Mouse (Mus musculus) neural tube, embryonic 11.5 days (tissue): ENCODE measurements around the gene Arid5b. TPM values are rescaled to one million over a fixed set of nuclear protein-coding genes. Genes with fewer than 3 reads are reported as not detected.

Source experiments
- ATAC-seq: fragments of 200-750 bp; cut with Nextera tagmentation; 2 replicates; pipeline ENCODE4 v1.8.0; 2017; ENCODE audit warnings: moderate number of reproducible peaks, mild to moderate bottlenecking, moderate TSS enrichment, moderate library complexity; ENCODE audit not compliant: insufficient read depth, low FRiP score, low TSS enrichment
- DNase-seq: peaks from one replicate; pipeline ENCODE4 v3.0.0-alpha.2; 2015; ENCODE audit warnings: low spot score
- H3K27ac ChIP-seq: fragments of 300-500 bp; sonication (generic); 2 replicates; pipeline ENCODE4 v1.5.1; 2014; ENCODE audit warnings: low read depth, mild to moderate bottlenecking, low read length
- H3K27me3 ChIP-seq: fragments of 300-500 bp; sonication (generic); 2 replicates; pipeline ENCODE4 v1.6.1; 2014; ENCODE audit warnings: mild to moderate bottlenecking, low read length, mixed read lengths; ENCODE audit not compliant: control insufficient read depth, insufficient read depth
- H3K36me3 ChIP-seq: fragments of 300-500 bp; sonication (generic); 2 replicates; pipeline ENCODE4 v1.6.1; 2014; ENCODE audit warnings: mild to moderate bottlenecking, low read length, moderate library complexity, mixed read lengths; ENCODE audit not compliant: control insufficient read depth, insufficient read depth
- H3K4me1 ChIP-seq: fragments of 300-500 bp; sonication (generic); 2 replicates; pipeline ENCODE4 v1.6.1; 2014; ENCODE audit warnings: low read length, mixed read lengths; ENCODE audit not compliant: control insufficient read depth, insufficient read depth
- H3K4me2 ChIP-seq: fragments of 300-500 bp; sonication (generic); 2 replicates; pipeline ENCODE4 v1.6.1; 2014; ENCODE audit warnings: low read depth, mild to moderate bottlenecking, moderate library complexity
- H3K4me3 ChIP-seq: fragments of 300-500 bp; sonication (generic); 2 replicates; pipeline ENCODE4 v1.5.1; 2014; ENCODE audit warnings: low read depth, low read length
- H3K9ac ChIP-seq: fragments of 300-500 bp; sonication (generic); 2 replicates; pipeline ENCODE4 v1.6.1; 2014; ENCODE audit warnings: mild to moderate bottlenecking, low read length
- H3K9me3 ChIP-seq: fragments of 300-500 bp; sonication (generic); 2 replicates; pipeline ENCODE4 v1.6.1; 2016; ENCODE audit warnings: low read length; ENCODE audit not compliant: control insufficient read depth
- WGBS: fragments of 180-500 bp; shearing (Covaris S2); extraction: QIAGEN DNeasy Blood & Tissue Kit; methylation state at CpG from one replicate; pipeline ENCODE4 v1.1.7; 2014; 5-methylcytosine and 5-hydroxymethylcytosine counted together
- polyA plus RNA-seq: library from polyadenylated mRNA; unstranded; fragments of >200 nt; fragmentation: Nextera tagmentation; extraction: Ambion mirVana; gene quantifications from 2 replicates; pipeline ENCODE4 v1.2.1, GENCODE M21; 2014

Arid5b gene
- polyA plus RNA-seq, 1 experiment from 2014 or later = 15.0 TPM

- DNase-seq = no peak
- Histone ChIP-seq H3K9ac (no peak overlapping the region), H3K9me3 (no peaks in the 10 kb centered on the region), H3K4me2 (no peak overlapping the region), H3K27ac (no peak overlapping the region), H3K27me3 (no peaks in the 10 kb centered on the region), H3K36me3 (no peaks in the 10 kb centered on the region), H3K4me3 (no peak overlapping the region), H3K4me1 (peaks cover 4% of the 10 kb centered on the region; the same call in 1 of the 2 replicates)
- 67% methylated on average over 3 of the region's 3 CpGs for WGBS
- no peak for ATAC-seq
Measured at GRCm38 (mm10) chr10:68192824-68193255, 85.7 kb downstream of the Arid5b start.

- Histone ChIP-seq H3K27me3 (no peaks in the 10 kb centered on the region), H3K4me2 (no peak overlapping the region), H3K4me3 (no peak overlapping the region), H3K9me3 (no peaks in the 10 kb centered on the region), H3K9ac (no peak overlapping the region), H3K4me1 (peaks cover 4% of the 10 kb centered on the region; the same call in 1 of the 2 replicates), H3K36me3 (no peaks in the 10 kb centered on the region), H3K27ac (no peak overlapping the region)
- ATAC-seq = no peak
- no peak for DNase-seq
- 55% methylated on average over 13 of the region's 13 CpGs for WGBS
Measured at GRCm38 (mm10) chr10:68191691-68192380, 86.7 kb downstream of the Arid5b start.

GRCm38 (mm10) chr10:68191146-68191545 is 87.4 kb downstream of the Arid5b start:
- Histone ChIP-seq H3K4me3 (no peak overlapping the region), H3K4me2 (no peak overlapping the region)

GRCm38 (mm10) chr10:68189847-68190246 is 88.7 kb downstream of the Arid5b start:
- Histone ChIP-seq H3K9ac (no peak overlapping the region), H3K27me3 (no peaks in the 10 kb centered on the region), H3K9me3 (no peaks in the 10 kb centered on the region), H3K4me3 (no peak overlapping the region), H3K4me2 (no peak overlapping the region), H3K27ac (no peak overlapping the region), H3K36me3 (no peaks in the 10 kb centered on the region), H3K4me1 (peaks cover 4% of the 10 kb centered on the region; the same call in 1 of the 2 replicates)
- no peak for ATAC-seq
- no peak for DNase-seq
- WGBS = 82% methylated on average over 3 of the region's 3 CpGs

More at GRCm38 (mm10) chr10:68191146-68191545, 87.4 kb downstream of the Arid5b start:
- Histone ChIP-seq H3K4me1 (peaks cover 4% of the 10 kb centered on the region; the same call in 1 of the 2 replicates), H3K36me3 (no peaks in the 10 kb centered on the region), H3K27ac (no peak overlapping the region), H3K9ac (no peak overlapping the region), H3K27me3 (no peaks in the 10 kb centered on the region), H3K9me3 (no peaks in the 10 kb centered on the region)
- DNase-seq = no peak
- 48% methylated on average over 8 of the region's 8 CpGs for WGBS
- peak; percentile 65; the same call in 1 of the 2 replicates for ATAC-seq

DNA sequence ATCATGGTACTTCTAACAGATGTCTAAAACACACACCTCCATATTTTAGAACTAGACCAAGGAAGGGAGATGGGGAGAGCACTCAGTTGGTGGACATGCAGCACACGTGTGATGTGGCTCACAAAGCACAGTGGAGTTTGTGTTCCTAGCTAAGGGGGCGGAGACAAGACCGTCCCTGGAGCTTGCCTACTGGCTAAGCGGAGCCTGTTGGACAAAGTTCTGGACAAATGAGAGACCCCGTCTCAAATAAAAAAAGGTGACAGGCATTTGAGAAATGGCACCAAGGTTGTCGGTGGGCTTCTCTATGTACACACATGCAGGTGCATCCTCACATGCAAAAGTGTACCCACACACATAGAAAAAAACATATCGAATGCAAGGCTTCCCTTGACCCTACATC is 95.4 kb downstream of the Arid5b start:
- no peak for DNase-seq
- ATAC-seq = no peak
- no peak overlapping the region for H3K9ac ChIP-seq
- H3K4me1 ChIP-seq = no peaks in the 10 kb centered on the region
- no peak overlapping the region for H3K27ac ChIP-seq
- H3K4me3 ChIP-seq = no peak overlapping the region
- no peak overlapping the region for H3K4me2 ChIP-seq
- H3K27me3 ChIP-seq = no peaks in the 10 kb centered on the region
- H3K36me3 ChIP-seq = no peaks in the 10 kb centered on the region
- WGBS = 87% methylated on average over 7 of the region's 7 CpGs
- H3K9me3 ChIP-seq = no peaks in the 10 kb centered on the region

GRCm38 (mm10) chr10:68182266-68182665 is 96.3 kb downstream of the Arid5b start:
- no peak overlapping the region for H3K9ac ChIP-seq
- H3K27me3 ChIP-seq = no peaks in the 10 kb centered on the region
- no peaks in the 10 kb centered on the region for H3K9me3 ChIP-seq
- 89% methylated on average over 6 of the region's 6 CpGs for WGBS
- DNase-seq = no peak
- no peak overlapping the region for H3K27ac ChIP-seq
- no peak overlapping the region for H3K4me2 ChIP-seq
- H3K36me3 ChIP-seq = no peaks in the 10 kb centered on the region
- ATAC-seq = no peak
- H3K4me1 ChIP-seq = no peaks in the 10 kb centered on the region
- H3K4me3 ChIP-seq = no peak overlapping the region

GRCm38 (mm10) chr10:68181156-68181555 is 97.4 kb downstream of the Arid5b start:
- no peaks in the 10 kb centered on the region for H3K4me1 ChIP-seq
- no peak overlapping the region for H3K4me2 ChIP-seq
- H3K9ac ChIP-seq = no peak overlapping the region
- DNase-seq = no peak
- 93% methylated on average over 10 of the region's 10 CpGs for WGBS
- H3K27ac ChIP-seq = no peak overlapping the region
- no peak overlapping the region for H3K4me3 ChIP-seq
- no peaks in the 10 kb centered on the region for H3K36me3 ChIP-seq
- no peak for ATAC-seq
- H3K27me3 ChIP-seq = no peaks in the 10 kb centered on the region
- no peaks in the 10 kb centered on the region for H3K9me3 ChIP-seq

GRCm38 (mm10) chr10:68180721-68181120 is 97.8 kb downstream of the Arid5b start:
- Histone ChIP-seq H3K4me1 (no peaks in the 10 kb centered on the region), H3K4me3 (no peak overlapping the region), H3K4me2 (no peak overlapping the region), H3K27me3 (no peaks in the 10 kb centered on the region), H3K9ac (no peak overlapping the region), H3K9me3 (no peaks in the 10 kb centered on the region), H3K36me3 (no peaks in the 10 kb centered on the region), H3K27ac (no peak overlapping the region)
- 92% methylated on average over 7 of the region's 7 CpGs for WGBS
- DNase-seq (no peak), ATAC-seq (no peak)

- ATAC-seq (no peak), DNase-seq (no peak)
- Histone ChIP-seq H3K27me3 (no peaks in the 10 kb centered on the region), H3K9me3 (no peaks in the 10 kb centered on the region), H3K4me3 (no peak overlapping the region), H3K36me3 (no peaks in the 10 kb centered on the region), H3K27ac (no peak overlapping the region), H3K4me1 (no peaks in the 10 kb centered on the region), H3K9ac (no peak overlapping the region), H3K4me2 (no peak overlapping the region)
- 73% methylated on average over 4 of the region's 4 CpGs for WGBS
Measured at GRCm38 (mm10) chr10:68180151-68180550, 98.4 kb downstream of the Arid5b start.
